Mouse (Mus musculus): Measurements from ENCODE around the gene Sgcb.

The Sgcb gene

DNA sequence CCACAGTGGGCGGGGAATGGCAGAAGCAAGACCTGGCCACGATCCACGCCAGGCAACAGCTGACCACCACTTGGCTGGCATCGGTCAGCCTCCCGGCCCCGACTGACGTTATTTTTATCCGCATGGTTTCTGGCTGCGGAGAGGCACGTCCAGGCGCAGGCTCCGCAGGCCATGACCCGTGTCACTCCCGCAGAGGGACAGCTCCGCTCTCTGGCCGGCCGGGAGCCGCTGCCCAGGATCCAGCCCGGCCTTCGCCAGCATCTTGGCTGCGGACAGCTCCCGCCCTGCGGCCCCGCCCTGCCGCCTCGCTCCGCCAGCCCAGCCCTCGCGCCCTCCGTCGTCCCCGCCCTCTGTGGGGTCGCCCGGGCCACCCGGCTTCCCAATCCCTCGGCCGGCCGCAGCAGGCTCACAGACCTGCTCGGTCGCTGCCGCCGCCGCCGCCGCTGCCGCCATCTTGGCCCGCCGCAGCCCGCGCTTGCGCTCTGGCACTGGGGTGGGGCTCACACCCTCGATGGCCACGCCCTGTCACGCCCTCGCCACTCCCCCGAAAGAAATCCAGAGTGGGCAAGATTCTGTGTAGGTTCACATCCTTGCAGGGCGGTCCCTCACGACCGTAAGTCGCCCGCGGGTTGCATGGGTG lies at the start of gene Sgcb:
Gene Sgcb (minus strand): TSS at position 530 of the 640 bp plus-strand sequence.
- DNase-seq (ENCODE audit: low read depth, low spot score) = peak; percentile 77

- no peak for DNase-seq (ENCODE audit: low read depth, low spot score)
Measured at GRCm38 (mm10) chr5:73694254-73695015, 46.8 kb upstream of the Sgcb start.

- DNase-seq (ENCODE audit: low read depth, low spot score) = no peak
Measured at GRCm38 (mm10) chr5:73693778-73694177, 46.2 kb upstream of the Sgcb start.

GRCm38 (mm10) chr5:73691723-73692520 lies 44.3 kb upstream of the Sgcb start:
- peak; percentile 96 for DNase-seq (ENCODE audit: low read depth, low spot score)

- DNase-seq (ENCODE audit: low read depth, low spot score) = no peak
Measured at GRCm38 (mm10) chr5:73690146-73690545, 42.6 kb upstream of the Sgcb start.

- DNase-seq (ENCODE audit: low read depth, low spot score) = no peak
Measured at GRCm38 (mm10) chr5:73688576-73688975, 41.0 kb upstream of the Sgcb start.

DNA sequence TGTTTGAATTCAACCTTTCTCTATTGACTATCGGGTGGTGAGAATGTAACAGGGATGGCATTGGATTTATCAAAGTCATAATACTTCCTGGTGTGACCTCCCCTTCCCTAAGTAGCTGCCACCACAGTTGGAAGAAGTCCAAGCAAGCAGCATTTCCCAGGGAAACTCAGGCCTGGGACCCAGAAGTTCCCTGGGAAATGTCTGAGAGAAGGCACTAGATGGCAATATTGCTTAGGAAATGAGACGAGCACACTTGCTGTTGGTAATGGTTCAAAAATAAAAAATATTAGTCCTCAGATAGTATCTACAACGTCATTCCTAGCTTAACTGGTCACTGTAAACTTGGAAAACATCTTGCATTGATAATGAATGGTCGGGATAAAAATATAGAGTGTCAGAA lies 38.6 kb upstream of the Sgcb start:
- DNase-seq (ENCODE audit: low read depth, low spot score) = peak; percentile 30

DNA sequence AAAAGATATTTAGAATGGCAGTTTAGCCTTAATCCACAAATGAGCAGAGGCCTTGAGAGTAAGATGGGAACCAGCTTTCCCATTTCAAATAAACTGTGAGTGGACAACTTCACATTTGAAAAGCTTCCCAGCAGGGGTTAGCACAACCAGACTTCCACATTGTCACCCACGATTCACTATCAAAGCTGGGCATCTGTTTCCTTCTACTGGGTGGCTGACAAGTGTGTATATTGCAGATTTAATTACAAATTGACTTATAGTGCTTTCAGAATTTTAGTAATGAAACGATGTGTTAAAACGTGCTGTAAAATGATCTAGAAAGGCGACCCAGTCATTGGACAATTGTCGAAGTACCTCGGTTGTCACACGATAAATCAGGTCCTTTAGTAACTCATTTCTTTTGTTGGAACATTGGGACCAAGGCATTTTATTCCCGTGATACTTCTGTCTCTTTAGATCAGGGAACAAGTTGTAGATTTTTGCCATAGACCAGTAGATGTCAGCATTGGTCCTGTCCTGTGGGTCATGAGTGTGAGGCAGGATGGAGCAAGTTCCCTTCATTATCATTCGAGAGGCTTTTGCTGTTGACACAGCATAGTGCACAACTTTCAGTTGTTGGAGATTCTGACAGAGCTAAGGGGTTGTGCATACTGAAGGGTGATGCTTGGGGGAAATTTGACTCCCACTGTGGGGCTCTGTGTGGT lies 36.3 kb upstream of the Sgcb start:
- DNase-seq (ENCODE audit: low read depth, low spot score) = no peak

DNA sequence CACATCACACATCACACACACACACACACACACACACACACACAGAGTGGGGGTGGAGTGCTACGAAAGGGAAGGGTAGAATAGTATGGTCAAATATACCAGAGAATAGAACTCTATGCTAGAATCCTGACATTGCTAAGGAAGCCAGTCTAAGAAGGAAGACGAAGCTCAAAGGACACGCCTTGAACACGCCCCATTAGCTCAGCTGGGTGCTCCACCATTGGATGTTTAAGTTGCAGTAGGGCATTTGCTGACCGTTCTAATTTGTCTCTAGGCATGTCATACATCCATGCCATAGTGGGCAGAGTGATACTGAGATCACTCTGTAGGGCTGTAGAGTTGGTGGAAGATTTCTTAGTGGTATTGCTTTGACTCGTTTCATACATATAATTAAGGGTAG lies 35.6 kb upstream of the Sgcb start:
- no peak for DNase-seq (ENCODE audit: low read depth, low spot score)

DNA sequence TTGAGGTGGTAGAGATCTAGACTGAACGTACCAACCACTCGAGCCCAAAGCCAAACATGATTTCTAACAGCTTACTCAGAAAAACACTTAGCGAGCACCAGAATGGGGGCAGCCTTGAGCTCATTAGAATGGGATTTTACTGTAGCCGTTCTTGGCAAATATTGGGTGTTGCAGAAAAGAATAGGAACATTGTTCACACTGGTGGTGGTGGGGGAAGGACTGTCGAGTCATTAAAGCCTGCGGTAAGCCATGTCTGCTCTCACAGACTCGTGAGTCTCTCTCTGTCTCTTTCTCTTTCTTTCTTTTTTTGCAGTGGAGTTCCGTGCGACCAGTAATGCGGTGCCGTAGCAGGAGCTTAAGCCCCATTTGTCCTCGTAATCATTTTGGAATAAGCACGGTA lies 29.0 kb upstream of the Sgcb start:
- no peak for DNase-seq (ENCODE audit: low read depth, low spot score)

DNA sequence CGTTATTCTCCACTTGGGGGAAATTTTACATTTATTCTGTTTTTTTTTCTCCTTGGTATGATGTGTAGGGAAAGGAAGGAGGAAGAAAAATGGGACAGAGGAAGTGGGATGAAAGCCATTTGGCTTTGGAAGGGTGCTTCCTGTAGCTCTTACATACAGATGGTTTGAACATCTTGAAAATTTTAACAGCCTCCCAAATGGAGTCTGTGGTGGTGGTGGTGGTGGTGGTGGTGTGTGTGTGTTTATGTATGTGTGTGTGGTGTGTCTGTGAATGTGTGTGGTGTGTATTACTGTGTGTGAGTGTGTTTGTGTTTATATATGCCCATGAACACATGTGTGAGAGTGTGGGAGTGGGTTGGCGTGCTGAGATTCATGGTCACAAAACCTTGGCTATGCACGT lies 28.0 kb upstream of the Sgcb start:
- no peak for DNase-seq (ENCODE audit: low read depth, low spot score)

DNA sequence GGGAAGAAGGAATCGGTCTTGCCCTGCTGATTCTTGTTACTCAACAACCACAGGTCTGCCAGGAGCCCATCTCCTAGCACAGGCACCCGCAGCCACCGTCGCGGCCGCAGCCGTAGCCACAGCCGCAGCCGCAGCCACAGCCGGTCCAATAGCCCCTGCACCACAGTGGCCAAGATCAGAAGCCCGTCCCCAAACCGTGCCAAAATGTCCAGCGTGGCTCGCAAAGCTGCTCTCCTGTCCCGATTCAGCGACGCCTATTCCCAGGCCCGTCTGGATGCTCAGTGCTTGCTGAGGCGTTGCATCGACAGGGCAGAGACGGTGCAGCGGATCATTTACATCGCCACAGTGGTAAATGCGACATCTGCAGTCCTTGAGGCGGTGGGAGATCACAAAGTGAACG lies 21.8 kb upstream of the Sgcb start:
- DNase-seq (ENCODE audit: low read depth, low spot score) = no peak

DNA sequence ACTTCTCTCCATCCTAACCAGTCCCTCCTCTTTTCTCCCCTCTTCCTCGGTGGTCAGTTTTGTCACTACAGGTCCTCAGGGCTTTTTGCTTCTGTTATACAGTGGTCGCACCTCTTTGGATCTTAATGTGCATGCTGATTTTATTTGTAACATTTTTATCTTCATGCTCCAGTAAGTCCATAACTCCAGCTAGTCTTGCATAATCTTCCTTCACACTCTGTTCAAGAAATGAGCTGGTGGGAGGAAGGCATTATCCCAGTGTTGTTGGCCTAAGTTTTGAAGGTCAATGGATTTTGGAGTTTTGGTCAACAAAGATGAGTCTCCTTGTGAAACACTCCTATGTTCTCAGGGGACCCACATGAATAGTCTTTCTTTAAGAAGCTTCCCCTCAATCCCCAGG lies 20.3 kb upstream of the Sgcb start:
- no peak for DNase-seq (ENCODE audit: low read depth, low spot score)

DNA sequence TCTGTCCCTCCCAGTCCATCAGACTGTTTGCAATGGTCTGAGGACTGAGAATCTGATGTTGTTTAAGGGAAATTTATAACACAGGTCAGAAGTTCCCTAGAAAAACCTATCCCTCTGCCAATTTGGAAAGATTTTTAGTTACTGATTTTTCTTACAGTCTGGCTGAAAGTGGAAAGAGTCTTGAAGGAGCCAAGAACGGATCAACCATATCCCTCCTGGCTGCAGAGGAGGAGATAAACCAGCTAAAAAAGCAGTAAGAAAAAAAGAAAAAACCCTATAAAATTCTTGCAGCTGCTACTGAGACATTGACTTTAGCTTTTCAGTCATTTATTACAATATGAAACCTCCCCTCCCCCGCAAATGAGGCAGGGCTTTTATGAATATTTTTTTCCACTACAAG lies 19.1 kb upstream of the Sgcb start:
- no peak for DNase-seq (ENCODE audit: low read depth, low spot score)

DNA sequence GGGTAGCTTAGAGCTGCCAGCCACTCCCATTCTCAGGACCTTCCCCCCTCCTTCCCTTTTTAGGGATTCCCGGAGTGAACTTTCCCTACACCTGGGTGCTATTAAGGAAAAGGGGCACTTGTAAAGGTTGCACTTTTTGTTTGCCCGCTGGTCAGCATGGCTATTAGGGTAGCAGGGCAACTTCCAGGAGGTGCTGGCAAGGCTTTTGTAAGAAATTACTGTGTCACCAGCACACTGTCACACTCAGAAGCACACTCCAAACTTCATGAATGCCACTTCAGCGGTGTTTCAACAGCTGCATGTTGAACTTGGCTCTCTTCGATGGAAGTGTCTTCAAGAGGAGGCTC lies 4.2 kb upstream of the Sgcb start:
- DNase-seq (ENCODE audit: low read depth, low spot score) = no peak

GRCm38 (mm10) chr5:73651061-73651854 lies 3.7 kb upstream of the Sgcb start, which contains the start of gene Spata18:
Gene Spata18 (plus strand): TSS chr5:73651379.
- peak; percentile 81 for DNase-seq (ENCODE audit: low read depth, low spot score)

- no peak for DNase-seq (ENCODE audit: low read depth, low spot score)
Measured at GRCm38 (mm10) chr5:73650365-73650964, 2.9 kb upstream of the Sgcb start.

DNA sequence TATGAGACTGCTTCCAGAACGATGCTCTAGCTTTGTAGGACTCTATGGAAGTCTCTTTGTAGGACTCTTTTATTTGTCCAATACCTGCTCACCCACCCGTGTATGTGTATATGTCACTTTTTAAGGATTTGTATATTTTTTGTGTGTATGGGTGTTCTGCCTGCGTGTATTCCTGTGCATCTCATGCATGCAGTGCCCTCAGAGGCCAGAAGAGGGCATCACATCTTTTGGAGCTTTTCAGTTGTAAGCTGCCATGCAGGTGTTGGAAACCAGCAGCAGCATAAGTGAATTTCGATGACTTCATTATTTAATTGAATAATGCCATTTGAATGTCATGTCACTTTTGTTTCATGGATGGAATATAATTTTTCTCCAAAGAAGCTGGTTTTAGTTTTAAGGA lies 5.5 kb downstream of the Sgcb start:
- peak; percentile 79 for DNase-seq (ENCODE audit: low read depth, low spot score)

- DNase-seq (ENCODE audit: low read depth, low spot score) = no peak
Measured at GRCm38 (mm10) chr5:73641058-73641457, 6.5 kb downstream of the Sgcb start.

DNA sequence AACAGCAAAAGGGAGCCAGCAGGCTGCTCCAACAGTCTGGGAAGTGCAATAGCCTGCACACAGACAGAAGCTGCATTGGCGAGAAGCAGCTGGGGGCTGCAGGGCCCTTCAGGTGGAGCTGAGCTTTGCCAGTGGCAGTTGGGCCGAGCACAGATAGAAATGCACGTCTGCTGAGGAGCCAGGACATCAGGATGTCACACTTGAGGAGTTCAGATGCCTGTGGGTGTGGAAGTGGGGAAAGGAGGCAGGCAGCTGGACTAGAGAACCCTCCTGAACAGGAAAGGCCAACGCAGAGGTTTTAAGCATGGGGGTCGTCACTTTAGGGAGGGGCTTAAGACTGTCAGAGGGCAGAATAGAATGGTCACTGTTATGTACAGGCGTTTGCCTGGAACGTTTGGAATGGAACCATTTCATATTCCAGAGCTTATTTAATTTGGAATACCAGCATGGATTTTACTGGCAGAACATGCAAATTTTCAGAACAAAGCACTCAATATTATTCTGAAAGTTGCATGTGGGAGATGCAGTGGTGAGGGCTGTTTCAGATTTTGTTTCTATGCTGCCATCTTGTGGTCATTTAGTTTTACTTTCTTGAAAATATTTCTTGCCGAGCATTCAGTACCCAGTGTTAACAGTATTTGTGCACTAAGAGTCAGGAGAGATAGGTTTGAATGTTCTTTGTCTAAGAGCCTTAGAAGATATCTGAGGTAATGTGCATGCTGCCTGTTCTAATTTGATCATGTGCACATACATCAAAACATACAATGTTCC lies 10.1 kb downstream of the Sgcb start:
- peak; percentile 50 for DNase-seq (ENCODE audit: low read depth, low spot score)

All from R1 (cell line).